Mouse (Mus musculus): ENCODE data around the gene Spag16. TPM values are rescaled to one million over a fixed set of nuclear protein-coding genes. Genes with fewer than 3 reads are reported as not detected.
A peak's percentile ranks its signal among the peaks of the same experiment; 100 is the strongest.

Spag16 gene
- polyA plus RNA-seq, 1 experiment from 2014 or later: 1.9 TPM

DNA sequence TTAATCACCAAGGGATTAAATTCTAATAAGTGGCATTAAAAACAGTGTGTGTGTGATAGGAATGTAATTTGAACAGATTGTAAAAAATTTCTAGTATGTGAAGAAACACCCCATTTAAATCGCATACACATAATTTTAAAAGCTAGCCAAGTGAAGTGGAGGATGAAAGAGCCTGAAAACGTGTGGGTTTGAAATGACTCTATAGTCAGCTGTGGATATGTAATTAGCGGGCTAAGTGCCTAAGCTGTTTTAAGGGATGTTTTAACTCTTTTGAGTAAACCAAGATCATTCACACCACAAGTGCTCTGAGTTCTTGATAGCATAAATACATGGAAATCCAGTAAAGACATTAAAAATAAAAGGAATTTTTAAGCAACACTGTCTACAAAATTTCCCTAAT, 524.6 kb downstream of the Spag16 start:
- no peaks in the 10 kb centered on the region for H3K4me1 ChIP-seq (ENCODE audit: control insufficient read depth, insufficient read depth, low read length)
- H3K27ac ChIP-seq (replicated peaks; ENCODE audit: low read depth, low read length): no peak overlapping the region
- H3K4me2 ChIP-seq (ENCODE audit: low read depth, low read length): no peak overlapping the region
- no peaks in the 10 kb centered on the region for H3K36me3 ChIP-seq (replicated peaks; ENCODE audit: control insufficient read depth, insufficient read depth, low read depth, low read length)
- WGBS: 65% methylated on average over 3 of the region's 3 CpGs
- H3K9ac ChIP-seq (replicated peaks; ENCODE audit: low read length): no peak overlapping the region
- no peaks in the 10 kb centered on the region for H3K27me3 ChIP-seq (ENCODE audit: control insufficient read depth, insufficient read depth, low read length)
- ATAC-seq (replicated peaks; ENCODE audit: insufficient number of reproducible peaks, low FRiP score, low TSS enrichment, low read depth) (no peak), DNase-seq (ENCODE audit: low spot score) (no peak)
- no peaks in the 10 kb centered on the region for H3K9me3 ChIP-seq (replicated peaks; ENCODE audit: control insufficient read depth, low read length)
- no peak overlapping the region for H3K4me3 ChIP-seq (ENCODE audit: low read depth, low read length)

GRCm38 (mm10) chr1:70354014-70354413, 527.2 kb downstream of the Spag16 start:
- H3K27me3 ChIP-seq (ENCODE audit: control insufficient read depth, insufficient read depth, low read length): no peaks in the 10 kb centered on the region
- H3K27ac ChIP-seq (replicated peaks; ENCODE audit: low read depth, low read length): no peak overlapping the region
- ATAC-seq (replicated peaks; ENCODE audit: insufficient number of reproducible peaks, low FRiP score, low TSS enrichment, low read depth) (no peak), DNase-seq (ENCODE audit: low spot score) (no peak)
- no peak overlapping the region for H3K4me3 ChIP-seq (ENCODE audit: low read depth, low read length)
- H3K4me1 ChIP-seq (ENCODE audit: control insufficient read depth, insufficient read depth, low read length): no peaks in the 10 kb centered on the region
- H3K4me2 ChIP-seq (ENCODE audit: low read depth, low read length): no peak overlapping the region
- no peak overlapping the region for H3K9ac ChIP-seq (replicated peaks; ENCODE audit: low read length)
- H3K36me3 ChIP-seq (replicated peaks; ENCODE audit: control insufficient read depth, insufficient read depth, low read depth, low read length): no peaks in the 10 kb centered on the region
- no peaks in the 10 kb centered on the region for H3K9me3 ChIP-seq (replicated peaks; ENCODE audit: control insufficient read depth, low read length)

- no peaks in the 10 kb centered on the region for H3K27me3 ChIP-seq (ENCODE audit: control insufficient read depth, insufficient read depth, low read length)
- H3K27ac ChIP-seq (replicated peaks; ENCODE audit: low read depth, low read length): no peak overlapping the region
- H3K4me1 ChIP-seq (ENCODE audit: control insufficient read depth, insufficient read depth, low read length): no peaks in the 10 kb centered on the region
- no peak overlapping the region for H3K9ac ChIP-seq (replicated peaks; ENCODE audit: low read length)
- ATAC-seq (replicated peaks; ENCODE audit: insufficient number of reproducible peaks, low FRiP score, low TSS enrichment, low read depth) (no peak), DNase-seq (ENCODE audit: low spot score) (no peak)
- no peaks in the 10 kb centered on the region for H3K9me3 ChIP-seq (replicated peaks; ENCODE audit: control insufficient read depth, low read length)
- no peaks in the 10 kb centered on the region for H3K36me3 ChIP-seq (replicated peaks; ENCODE audit: control insufficient read depth, insufficient read depth, low read depth, low read length)
- WGBS: 79% methylated on average over 4 of the region's 4 CpGs
- H3K4me2 ChIP-seq (ENCODE audit: low read depth, low read length): no peak overlapping the region
- no peak overlapping the region for H3K4me3 ChIP-seq (ENCODE audit: low read depth, low read length)
Measured at GRCm38 (mm10) chr1:70371721-70372120, 545.0 kb downstream of the Spag16 start.

DNA sequence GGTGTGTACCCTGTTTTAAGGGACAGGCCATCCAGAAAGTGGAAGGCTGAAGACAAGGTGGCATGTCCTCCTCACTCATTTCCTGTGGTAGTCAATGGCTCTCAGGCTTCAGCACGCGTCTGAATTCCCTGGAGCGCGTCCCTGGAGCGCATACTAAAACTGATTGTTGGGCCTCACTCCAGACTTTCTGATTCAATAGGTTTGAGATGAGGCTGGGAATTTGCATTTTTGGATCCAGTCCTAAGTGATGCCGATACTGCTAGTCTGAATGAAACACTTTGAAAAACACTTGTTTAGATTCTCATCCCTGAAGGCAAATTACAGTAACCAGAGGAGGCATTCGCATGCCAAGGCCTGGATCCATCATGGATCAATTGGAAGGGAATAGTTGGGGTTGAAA, 553.3 kb downstream of the Spag16 start:
- 93% methylated on average over 7 of the region's 7 CpGs for WGBS
- ATAC-seq (replicated peaks; ENCODE audit: insufficient number of reproducible peaks, low FRiP score, low TSS enrichment, low read depth) (no peak), DNase-seq (ENCODE audit: low spot score) (no peak)
- Histone ChIP-seq H3K27ac (replicated peaks; ENCODE audit: low read depth, low read length) (no peak overlapping the region), H3K9ac (replicated peaks; ENCODE audit: low read length) (no peak overlapping the region), H3K9me3 (replicated peaks; ENCODE audit: control insufficient read depth, low read length) (no peaks in the 10 kb centered on the region), H3K36me3 (replicated peaks; ENCODE audit: control insufficient read depth, insufficient read depth, low read depth, low read length) (no peaks in the 10 kb centered on the region), H3K4me1 (ENCODE audit: control insufficient read depth, insufficient read depth, low read length) (no peaks in the 10 kb centered on the region), H3K4me2 (ENCODE audit: low read depth, low read length) (no peak overlapping the region), H3K27me3 (ENCODE audit: control insufficient read depth, insufficient read depth, low read length) (no peaks in the 10 kb centered on the region), H3K4me3 (ENCODE audit: low read depth, low read length) (no peak overlapping the region)

DNA sequence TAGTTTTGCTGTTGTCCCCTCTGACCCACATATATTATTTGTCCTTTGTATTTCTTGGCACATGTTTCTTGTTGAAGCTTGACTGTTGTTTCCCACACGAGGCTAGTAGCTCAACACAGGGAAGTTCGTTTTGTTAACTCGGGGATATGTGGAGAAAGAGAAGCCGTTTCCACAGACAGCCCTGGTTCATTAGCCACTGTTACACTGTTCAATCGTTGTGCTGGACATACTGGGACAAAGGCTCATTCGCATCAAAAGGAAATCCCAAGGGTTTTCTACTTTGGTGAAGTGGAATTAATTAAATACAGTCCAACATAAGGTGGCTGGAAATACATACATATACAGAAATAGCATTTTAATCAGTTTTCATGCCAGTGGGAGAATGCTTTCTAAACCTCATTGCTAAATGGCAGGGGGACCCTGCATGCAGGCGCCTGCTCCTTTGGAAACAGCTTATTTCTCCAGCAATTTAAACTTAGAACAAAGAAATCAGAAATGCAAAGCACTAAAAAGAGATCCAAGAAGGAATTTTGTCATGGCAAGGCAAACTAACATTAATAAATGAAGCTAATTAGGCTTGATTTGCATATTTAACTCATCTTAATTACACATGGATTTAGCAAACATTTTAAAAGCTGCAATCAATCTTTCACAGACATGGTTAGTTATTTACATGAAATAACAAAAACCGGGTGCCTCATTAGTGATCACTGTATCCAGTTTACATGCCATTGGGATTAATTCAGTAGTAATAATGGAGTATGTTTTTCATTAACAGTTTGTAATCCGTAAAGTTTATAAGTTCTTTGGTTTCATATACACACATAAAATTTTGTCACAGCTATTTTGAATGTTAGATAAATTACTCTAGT, 615.7 kb downstream of the Spag16 start:
- WGBS: 58% methylated on average over 9 of the region's 9 CpGs
- no peaks in the 10 kb centered on the region for H3K4me1 ChIP-seq (ENCODE audit: control insufficient read depth, insufficient read depth, low read length)

GRCm38 (mm10) chr1:70479864-70480263, 653.1 kb downstream of the Spag16 start:
- H3K27me3 ChIP-seq (ENCODE audit: control insufficient read depth, insufficient read depth, low read length): no peaks in the 10 kb centered on the region
- 91% methylated on average over 1 of the region's 1 CpGs for WGBS

More for the DNA sequence above, 615.7 kb downstream of the Spag16 start:
- no peaks in the 10 kb centered on the region for H3K36me3 ChIP-seq (replicated peaks; ENCODE audit: control insufficient read depth, insufficient read depth, low read depth, low read length)
- ATAC-seq (replicated peaks; ENCODE audit: insufficient number of reproducible peaks, low FRiP score, low TSS enrichment, low read depth) (no peak), DNase-seq (ENCODE audit: low spot score) (no peak)
- H3K4me3 ChIP-seq (ENCODE audit: low read depth, low read length): no peak overlapping the region
- H3K9ac ChIP-seq (replicated peaks; ENCODE audit: low read length): no peak overlapping the region
- no peaks in the 10 kb centered on the region for H3K27me3 ChIP-seq (ENCODE audit: control insufficient read depth, insufficient read depth, low read length)
- no peak overlapping the region for H3K4me2 ChIP-seq (ENCODE audit: low read depth, low read length)
- no peak overlapping the region for H3K27ac ChIP-seq (replicated peaks; ENCODE audit: low read depth, low read length)
- no peaks in the 10 kb centered on the region for H3K9me3 ChIP-seq (replicated peaks; ENCODE audit: control insufficient read depth, low read length)

DNA sequence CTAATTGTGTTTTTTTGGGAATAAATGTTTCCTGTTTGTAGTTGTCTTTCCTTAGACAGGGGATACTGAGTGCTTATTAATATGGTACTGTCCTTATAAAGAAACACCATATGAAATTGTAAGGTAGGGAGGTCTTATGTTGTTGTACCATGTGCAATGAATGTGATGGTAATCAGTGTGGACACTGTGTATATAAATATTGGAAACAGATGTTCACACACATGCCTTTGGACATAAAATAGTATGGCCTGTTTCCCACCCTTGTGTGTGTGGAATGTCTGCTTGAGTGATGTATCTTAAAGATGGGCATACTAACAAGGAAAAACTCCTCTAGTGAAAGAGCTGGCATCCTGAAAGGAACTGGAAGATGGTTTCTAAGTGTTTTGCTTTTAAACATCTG, 692.1 kb downstream of the Spag16 start:
- Histone ChIP-seq H3K27ac (replicated peaks; ENCODE audit: low read depth, low read length) (no peak overlapping the region), H3K36me3 (replicated peaks; ENCODE audit: control insufficient read depth, insufficient read depth, low read depth, low read length) (no peaks in the 10 kb centered on the region), H3K4me1 (ENCODE audit: control insufficient read depth, insufficient read depth, low read length) (no peaks in the 10 kb centered on the region), H3K9ac (replicated peaks; ENCODE audit: low read length) (no peak overlapping the region), H3K4me2 (ENCODE audit: low read depth, low read length) (no peak overlapping the region), H3K27me3 (ENCODE audit: control insufficient read depth, insufficient read depth, low read length) (no peaks in the 10 kb centered on the region), H3K9me3 (replicated peaks; ENCODE audit: control insufficient read depth, low read length) (no peaks in the 10 kb centered on the region), H3K4me3 (ENCODE audit: low read depth, low read length) (no peak overlapping the region)
- DNase-seq (ENCODE audit: low spot score) (peak; percentile 55), ATAC-seq (replicated peaks; ENCODE audit: insufficient number of reproducible peaks, low FRiP score, low TSS enrichment, low read depth) (0 out of 2 replicates have a peak, but pooled peaks have one; percentile 72)

More at GRCm38 (mm10) chr1:70479864-70480263, 653.1 kb downstream of the Spag16 start:
- no peaks in the 10 kb centered on the region for H3K4me1 ChIP-seq (ENCODE audit: control insufficient read depth, insufficient read depth, low read length)
- H3K27ac ChIP-seq (replicated peaks; ENCODE audit: low read depth, low read length): no peak overlapping the region
- no peak overlapping the region for H3K4me2 ChIP-seq (ENCODE audit: low read depth, low read length)
- no peak overlapping the region for H3K4me3 ChIP-seq (ENCODE audit: low read depth, low read length)
- ATAC-seq (replicated peaks; ENCODE audit: insufficient number of reproducible peaks, low FRiP score, low TSS enrichment, low read depth): no peak
- H3K36me3 ChIP-seq (replicated peaks; ENCODE audit: control insufficient read depth, insufficient read depth, low read depth, low read length): no peaks in the 10 kb centered on the region
- DNase-seq (ENCODE audit: low spot score): no peak
- H3K9me3 ChIP-seq (replicated peaks; ENCODE audit: control insufficient read depth, low read length): no peaks in the 10 kb centered on the region
- H3K9ac ChIP-seq (replicated peaks; ENCODE audit: low read length): no peak overlapping the region

DNA sequence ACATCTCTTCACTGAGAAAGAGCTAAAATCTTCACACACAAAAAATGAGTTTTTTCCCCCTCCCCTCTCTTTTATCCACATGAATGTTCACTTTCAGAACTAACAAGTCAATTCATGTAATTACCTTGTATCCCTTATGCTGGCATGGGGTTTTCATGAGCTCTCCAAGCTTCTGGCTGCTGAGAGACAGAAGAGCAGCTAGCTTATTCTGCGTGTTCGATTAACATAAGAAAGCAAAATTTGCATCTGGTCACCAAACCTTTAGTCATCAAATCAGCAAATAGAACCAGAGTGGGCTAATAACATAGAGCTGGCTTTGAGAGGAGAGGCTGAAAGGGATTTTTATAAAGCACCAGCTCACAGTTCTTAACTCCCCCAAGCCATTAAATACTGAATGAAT, 700.4 kb downstream of the Spag16 start:
- DNase-seq (ENCODE audit: low spot score) (no peak), ATAC-seq (replicated peaks; ENCODE audit: insufficient number of reproducible peaks, low FRiP score, low TSS enrichment, low read depth) (no peak)
- Histone ChIP-seq H3K9me3 (replicated peaks; ENCODE audit: control insufficient read depth, low read length) (no peaks in the 10 kb centered on the region), H3K27ac (replicated peaks; ENCODE audit: low read depth, low read length) (no peak overlapping the region), H3K4me2 (ENCODE audit: low read depth, low read length) (no peak overlapping the region), H3K27me3 (ENCODE audit: control insufficient read depth, insufficient read depth, low read length) (no peaks in the 10 kb centered on the region), H3K4me3 (ENCODE audit: low read depth, low read length) (no peak overlapping the region), H3K9ac (replicated peaks; ENCODE audit: low read length) (no peak overlapping the region), H3K4me1 (ENCODE audit: control insufficient read depth, insufficient read depth, low read length) (no peaks in the 10 kb centered on the region), H3K36me3 (replicated peaks; ENCODE audit: control insufficient read depth, insufficient read depth, low read depth, low read length) (no peaks in the 10 kb centered on the region)
- WGBS: 54% methylated on average over 2 of the region's 2 CpGs

Data from embryonic facial prominence, embryonic 11.5 days (tissue).